Mouse (Mus musculus) liver, embryonic 12.5 days (tissue): ENCODE data around the gene Ptprcap. TPM values are rescaled to one million over a fixed set of nuclear protein-coding genes. Genes with fewer than 3 reads are reported as not detected.

Source experiments
- ATAC-seq: fragments of 200-750 bp; cut with Nextera tagmentation; 2 replicates; pipeline ENCODE4 v1.8.0; 2017; ENCODE audit warnings: moderate number of reproducible peaks, mild to moderate bottlenecking, moderate library complexity
- H3K27ac ChIP-seq: fragments of 300-500 bp; sonication (generic); 2 replicates; pipeline ENCODE4 v1.5.1; 2016; ENCODE audit warnings: mild to moderate bottlenecking
- H3K27me3 ChIP-seq: fragments of 300-500 bp; sonication (generic); replicated peaks from 2 replicates; pipeline ENCODE4 v1.6.1; 2016; ENCODE audit warnings: mild to moderate bottlenecking, moderate library complexity
- H3K36me3 ChIP-seq: fragments of 300-500 bp; sonication (generic); 2 replicates; pipeline ENCODE4 v1.6.1; 2016; ENCODE audit warnings: mild to moderate bottlenecking, moderate library complexity
- H3K4me1 ChIP-seq: fragments of 300-500 bp; sonication (generic); 2 replicates; pipeline ENCODE4 v1.6.1; 2016
- H3K4me2 ChIP-seq: fragments of 300-500 bp; sonication (generic); 2 replicates; pipeline ENCODE4 v1.6.1; 2016; ENCODE audit warnings: mild to moderate bottlenecking, moderate library complexity
- H3K4me3 ChIP-seq: fragments of 300-500 bp; sonication (generic); 2 replicates; pipeline ENCODE4 v1.5.1; 2016; ENCODE audit warnings: mild to moderate bottlenecking, moderate library complexity
- H3K9ac ChIP-seq: fragments of 300-500 bp; sonication (generic); 2 replicates; pipeline ENCODE4 v1.6.1; 2016; ENCODE audit warnings: mild to moderate bottlenecking, moderate library complexity
- H3K9me3 ChIP-seq: fragments of 300-500 bp; sonication (generic); replicated peaks from 2 replicates; pipeline ENCODE4 v1.6.1; 2016; ENCODE audit warnings: mild to moderate bottlenecking, moderate library complexity
- WGBS: fragments of 180-500 bp; shearing (Covaris S2); methylation state at CpG from one replicate; pipeline ENCODE4 v1.1.7; 2016; ENCODE audit not compliant: insufficient replicate concordance; 5-methylcytosine and 5-hydroxymethylcytosine counted together
- polyA plus RNA-seq: library from polyadenylated mRNA; unstranded; fragments of >200 nt; fragmentation: Nextera tagmentation; extraction: Ambion mirVana; gene quantifications from 2 replicates; pipeline ENCODE4 v1.2.1, GENCODE M21; 2016

Gene Ptprcap
- polyA plus RNA-seq, 1 experiment from 2014 or later: 26.2 TPM

GRCm38 (mm10) chr19:4194776-4195650 is 41.6 kb downstream of the Ptprcap start:
- no peak overlapping the region for H3K4me2 ChIP-seq
- 77% methylated on average over 12 of the region's 12 CpGs for WGBS
- H3K36me3 ChIP-seq: peaks cover 71% of the 10 kb centered on the region
- H3K9ac ChIP-seq: no peak overlapping the region
- H3K9me3 ChIP-seq: no peaks in the 10 kb centered on the region
- no peaks in the 10 kb centered on the region for H3K27me3 ChIP-seq
- H3K4me3 ChIP-seq: no peak overlapping the region
- no peak for ATAC-seq
- peak overlapping the region; percentile 91; the same call in 1 of the 2 replicates for H3K27ac ChIP-seq
- peaks cover 84% of the 10 kb centered on the region for H3K4me1 ChIP-seq

- H3K27ac ChIP-seq: no peak overlapping the region
- no peak overlapping the region for H3K4me2 ChIP-seq
- WGBS: 74% methylated on average over 2 of the region's 2 CpGs
- H3K9me3 ChIP-seq: no peaks in the 10 kb centered on the region
- no peak for ATAC-seq
- no peak overlapping the region for H3K4me3 ChIP-seq
- no peak overlapping the region for H3K9ac ChIP-seq
- peaks cover 85% of the 10 kb centered on the region for H3K4me1 ChIP-seq
- peaks cover 77% of the 10 kb centered on the region for H3K36me3 ChIP-seq
- no peaks in the 10 kb centered on the region for H3K27me3 ChIP-seq
Measured at GRCm38 (mm10) chr19:4196048-4196447, 42.6 kb downstream of the Ptprcap start.

- Histone ChIP-seq H3K4me2 (no peak overlapping the region), H3K4me1 (peaks cover 80% of the 10 kb centered on the region), H3K27me3 (no peaks in the 10 kb centered on the region), H3K9ac (peak overlapping the region; percentile 13; the same call in 1 of the 2 replicates), H3K4me3 (no peak overlapping the region), H3K36me3 (peaks cover 77% of the 10 kb centered on the region), H3K27ac (peak overlapping the region; percentile 28; the same call in 1 of the 2 replicates), H3K9me3 (no peaks in the 10 kb centered on the region)
- no peak for ATAC-seq
- 55% methylated on average over 5 of the region's 5 CpGs for WGBS
Measured at GRCm38 (mm10) chr19:4196548-4196947, 43.1 kb downstream of the Ptprcap start.

DNA sequence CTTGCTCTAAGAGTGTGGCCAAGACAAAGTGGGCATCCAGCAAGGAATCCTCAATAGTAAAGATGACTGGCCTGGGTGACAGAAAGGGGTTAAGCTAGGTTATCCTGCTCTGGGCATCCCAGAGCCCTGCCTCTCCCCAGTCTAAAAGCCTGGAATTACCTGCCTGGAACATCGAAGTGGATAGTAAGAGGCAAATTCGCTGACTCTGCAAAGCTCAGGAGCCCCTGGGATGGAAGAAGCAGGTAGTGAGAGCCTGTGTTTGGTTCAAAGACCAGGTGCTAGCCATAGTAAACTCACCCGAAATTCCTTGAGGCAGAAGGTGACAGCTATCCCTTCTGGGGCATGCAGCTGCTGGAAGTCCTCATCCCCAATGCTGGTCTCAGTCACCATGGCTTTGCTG is 43.8 kb downstream of the Ptprcap start:
- no peak overlapping the region for H3K4me3 ChIP-seq
- no peaks in the 10 kb centered on the region for H3K9me3 ChIP-seq
- H3K4me1 ChIP-seq: peaks cover 85% of the 10 kb centered on the region
- peaks cover 77% of the 10 kb centered on the region for H3K36me3 ChIP-seq
- 70% methylated on average over 3 of the region's 3 CpGs for WGBS
- ATAC-seq: no peak
- peak overlapping the region; percentile 13; the same call in 1 of the 2 replicates for H3K9ac ChIP-seq
- H3K4me2 ChIP-seq: no peak overlapping the region
- H3K27me3 ChIP-seq: no peaks in the 10 kb centered on the region
- H3K27ac ChIP-seq: peak overlapping the region; percentile 53; the same call in 1 of the 2 replicates

DNA sequence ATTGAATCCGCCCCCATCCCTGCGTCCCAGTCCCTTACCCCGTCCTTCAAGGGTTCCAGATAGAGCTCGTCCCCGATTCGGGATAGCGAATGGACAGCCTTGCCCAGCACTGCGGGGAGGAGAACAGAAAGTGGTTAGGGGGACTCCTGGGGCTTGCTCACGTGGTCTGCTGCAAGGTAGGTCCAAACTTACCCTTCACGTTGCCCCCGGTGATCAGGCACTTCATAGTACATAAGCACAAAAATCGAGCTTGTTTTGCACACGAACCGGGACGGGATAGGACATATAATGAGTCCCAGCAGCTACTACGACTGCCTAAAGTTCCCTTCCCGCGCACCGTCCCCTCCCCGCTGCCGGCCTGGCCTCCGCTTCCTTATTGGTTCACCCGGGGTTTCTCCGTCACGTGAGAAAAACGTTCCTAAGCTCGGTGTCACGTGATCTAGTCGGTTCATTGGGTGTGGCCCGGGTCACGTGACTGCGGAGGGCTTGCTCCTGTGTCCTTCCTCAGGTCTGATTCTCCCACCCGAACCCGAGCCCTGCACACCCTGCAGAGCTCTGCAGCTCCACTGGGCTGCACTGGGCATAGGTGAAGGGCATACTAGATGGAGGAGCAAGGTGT is 48.0 kb downstream of the Ptprcap start, which contains the start of gene Rad9a:
Rad9a (minus strand) TSS at position 372 of the 619 bp plus-strand sequence.
- under 1% methylated on average over 34 of the region's 34 CpGs for WGBS
- ATAC-seq: peak; percentile 86
- peaks cover 61% of the 10 kb centered on the region for H3K4me1 ChIP-seq
- H3K27ac ChIP-seq: peak within 1 kb of the TSS; percentile 84
- no peaks in the 10 kb centered on the region for H3K9me3 ChIP-seq
- peaks cover 31% of the 10 kb centered on the region for H3K27me3 ChIP-seq
- peaks cover 42% of the 10 kb centered on the region for H3K36me3 ChIP-seq
- H3K9ac ChIP-seq: peak within 1 kb of the TSS; percentile 79
- H3K4me2 ChIP-seq: peak within 1 kb of the TSS; percentile 91
- H3K4me3 ChIP-seq: peak within 1 kb of the TSS; percentile 75

GRCm38 (mm10) chr19:4202149-4202548 is 48.7 kb downstream of the Ptprcap start:
- peaks cover 35% of the 10 kb centered on the region for H3K27me3 ChIP-seq
- peak overlapping the region; percentile 75 for H3K4me3 ChIP-seq
- H3K4me1 ChIP-seq: peaks cover 54% of the 10 kb centered on the region
- H3K9ac ChIP-seq: peak overlapping the region; percentile 70
- H3K9me3 ChIP-seq: no peaks in the 10 kb centered on the region
- peak overlapping the region; percentile 91 for H3K4me2 ChIP-seq
- H3K36me3 ChIP-seq: peaks cover 34% of the 10 kb centered on the region
- 36% methylated on average over 7 of the region's 7 CpGs for WGBS
- ATAC-seq: no peak
- peak overlapping the region; percentile 52; the same call in 1 of the 2 replicates for H3K27ac ChIP-seq

GRCm38 (mm10) chr19:4203148-4203547 is 49.7 kb downstream of the Ptprcap start:
- no peak overlapping the region for H3K4me3 ChIP-seq
- no peak overlapping the region for H3K4me2 ChIP-seq
- no peaks in the 10 kb centered on the region for H3K9me3 ChIP-seq

GRCm38 (mm10) chr19:4203604-4204326 is 50.4 kb downstream of the Ptprcap start:
- H3K4me3 ChIP-seq: no peak overlapping the region
- no peak for ATAC-seq
- H3K9me3 ChIP-seq: no peaks in the 10 kb centered on the region
- H3K9ac ChIP-seq: no peak overlapping the region
- peaks cover 47% of the 10 kb centered on the region for H3K27me3 ChIP-seq
- 35% methylated on average over 13 of the region's 13 CpGs for WGBS
- H3K27ac ChIP-seq: no peak overlapping the region
- no peak overlapping the region for H3K4me2 ChIP-seq
- H3K4me1 ChIP-seq: peaks cover 48% of the 10 kb centered on the region
- peaks cover 18% of the 10 kb centered on the region for H3K36me3 ChIP-seq

More at GRCm38 (mm10) chr19:4203148-4203547, 49.7 kb downstream of the Ptprcap start:
- peaks cover 41% of the 10 kb centered on the region for H3K27me3 ChIP-seq
- no peak for ATAC-seq
- peaks cover 50% of the 10 kb centered on the region for H3K4me1 ChIP-seq
- no peak overlapping the region for H3K9ac ChIP-seq
- 0 out of 2 replicates have a peak overlapping the region, but pooled peaks have one; percentile 52 for H3K27ac ChIP-seq
- 47% methylated on average over 3 of the region's 3 CpGs for WGBS
- H3K36me3 ChIP-seq: peaks cover 24% of the 10 kb centered on the region

GRCm38 (mm10) chr19:4204889-4205288 is 51.5 kb downstream of the Ptprcap start:
- Histone ChIP-seq H3K9me3 (no peaks in the 10 kb centered on the region), H3K4me1 (peaks cover 39% of the 10 kb centered on the region), H3K36me3 (peaks cover 7% of the 10 kb centered on the region), H3K27me3 (peaks cover 58% of the 10 kb centered on the region), H3K4me3 (no peak overlapping the region), H3K27ac (no peak overlapping the region), H3K9ac (no peak overlapping the region), H3K4me2 (no peak overlapping the region)
- WGBS: 54% methylated on average over 4 of the region's 4 CpGs
- ATAC-seq: no peak
